Mouse (Mus musculus) ES-E14 (cell line): ENCODE measurements at regions not wholly inside any gene's neighbourhood (a gene's known extent, or its start where the extent isn't known, plus 50 kb on each side); places are given as distances from the start of the nearest gene placed in this dataset.
A peak's percentile ranks its signal among the peaks of the same experiment; 100 is the strongest.

Experiments used
- DNase-seq: peaks from one replicate; pipeline ENCODE4 v3.0.0-alpha.2; 2013; ENCODE audit warnings: low read depth, low spot score
- H3K27ac ChIP-seq: 2 replicates; pipeline ENCODE4 v1.5.1; 2012; ENCODE audit warnings: low read depth, mild to moderate bottlenecking, low read length, moderate library complexity, mixed read lengths; ENCODE audit not compliant: poor library complexity, insufficient read depth, severe bottlenecking
- H3K36me3 ChIP-seq: 2 replicates; pipeline ENCODE4 v1.6.1; 2012; ENCODE audit warnings: mild to moderate bottlenecking, low read length, moderate library complexity, mixed read lengths; ENCODE audit not compliant: control insufficient read depth, poor library complexity, insufficient read depth, severe bottlenecking
- H3K4me1 ChIP-seq, 2 experiments: fragments of 150-350 bp in 1 of 2; sonication (generic) in 1 of 2; 2 replicates each; pipeline ENCODE4 v1.6.1; 2012; ENCODE audit warnings: low read length in 2 of 2, mild to moderate bottlenecking in 1 of 2, mixed read lengths in 1 of 2; ENCODE audit not compliant: control insufficient read depth in 2 of 2, insufficient read depth in 2 of 2, poor library complexity in 1 of 2
- H3K4me3 ChIP-seq, 2 experiments: fragments of 150-350 bp in 1 of 2; sonication (generic) in 1 of 2; 2 replicates each; pipeline ENCODE4 v1.5.1; 2012; ENCODE audit warnings: low read length in 2 of 2, low read depth in 1 of 2, mild to moderate bottlenecking in 1 of 2, mixed read lengths in 1 of 2; ENCODE audit not compliant: insufficient read depth in 1 of 2, poor library complexity in 1 of 2, severe bottlenecking in 1 of 2
- H3K9ac ChIP-seq: 2 replicates; pipeline ENCODE4 v1.6.1; 2012; ENCODE audit warnings: low read depth, mild to moderate bottlenecking, low read length, mixed read lengths; ENCODE audit not compliant: poor library complexity, insufficient read depth, severe bottlenecking
- H3K9me3 ChIP-seq: fragments of 150-350 bp; sonication (generic); 2 replicates; pipeline ENCODE4 v1.6.1; 2012; ENCODE audit warnings: low read depth, mild to moderate bottlenecking, low read length; ENCODE audit not compliant: control insufficient read depth, insufficient read depth
- CHD2 ChIP-seq: IDR thresholded peaks from 2 replicates; pipeline ENCODE4 v1.6.1; 2014; ENCODE audit warnings: mild to moderate bottlenecking, low read depth, low read length, inconsistent platforms
- HCFC1 ChIP-seq: IDR thresholded peaks from 2 replicates; pipeline ENCODE4 v1.6.1; 2012; ENCODE audit warnings: low read length, inconsistent platforms, borderline replicate concordance; ENCODE audit not compliant: insufficient read depth
- MAFK ChIP-seq: IDR thresholded peaks from 2 replicates; pipeline ENCODE4 v1.6.1; 2014; ENCODE audit warnings: mild to moderate bottlenecking, low read depth, low read length, inconsistent platforms; ENCODE audit not compliant: insufficient read depth
- ZC3H11A ChIP-seq: IDR thresholded peaks from 2 replicates; pipeline ENCODE4 v1.6.1; 2012; ENCODE audit warnings: low read depth, mild to moderate bottlenecking, inconsistent platforms, low read length, borderline replicate concordance
- ZNF384 ChIP-seq: IDR thresholded peaks from 2 replicates; pipeline ENCODE4 v1.6.1; 2012; ENCODE audit warnings: low read depth, low read length, inconsistent platforms
- in situ Hi-C, 2 experiments: fragments of 600-800 bp; cut with MboI; formaldehyde crosslinking; loops; one replicate each; pipeline ENCODE4 v1.15.1; 2025; ENCODE audit warnings: low sequenced_read_pairs in 2 of 2, inconsistent platforms in 1 of 2; ENCODE audit not compliant: unreplicated experiment in 2 of 2

DNA sequence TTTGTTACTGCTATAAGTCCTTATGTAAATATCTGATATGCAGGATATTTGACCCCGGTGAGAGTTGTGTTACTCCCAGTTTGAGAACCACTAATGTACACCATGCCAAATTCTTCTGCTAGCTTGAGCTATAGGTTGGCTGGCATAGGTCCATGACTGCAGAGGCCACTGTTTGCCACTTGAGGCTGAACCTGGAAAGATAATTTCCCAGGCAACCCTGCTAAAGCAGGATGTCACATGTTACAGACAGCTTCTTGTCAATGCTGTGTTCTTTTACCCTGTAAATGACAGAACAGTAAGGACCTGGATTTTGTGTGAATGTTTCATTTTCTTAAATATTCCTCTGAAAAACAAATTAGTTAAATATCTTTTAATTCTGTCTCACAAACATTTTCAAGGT is 56.2 kb downstream of the Ube2dnl2 start:
- H3K4me1 ChIP-seq, result no peaks in the 10 kb centered on the region
- DNase-seq, result no peak
- H3K27ac ChIP-seq, result no peak overlapping the region
- no peak overlapping the region for H3K4me3 ChIP-seq
- no peak overlapping the region for H3K9ac ChIP-seq
- no peaks in the 10 kb centered on the region for H3K36me3 ChIP-seq
- TF ChIP-seq ZNF384 (no peak), ZC3H11A (no peak), CHD2 (no peak), HCFC1 (no peak), MAFK (no peak)
- in situ Hi-C loops, result no loop called here
- no peaks in the 10 kb centered on the region for H3K9me3 ChIP-seq

DNA sequence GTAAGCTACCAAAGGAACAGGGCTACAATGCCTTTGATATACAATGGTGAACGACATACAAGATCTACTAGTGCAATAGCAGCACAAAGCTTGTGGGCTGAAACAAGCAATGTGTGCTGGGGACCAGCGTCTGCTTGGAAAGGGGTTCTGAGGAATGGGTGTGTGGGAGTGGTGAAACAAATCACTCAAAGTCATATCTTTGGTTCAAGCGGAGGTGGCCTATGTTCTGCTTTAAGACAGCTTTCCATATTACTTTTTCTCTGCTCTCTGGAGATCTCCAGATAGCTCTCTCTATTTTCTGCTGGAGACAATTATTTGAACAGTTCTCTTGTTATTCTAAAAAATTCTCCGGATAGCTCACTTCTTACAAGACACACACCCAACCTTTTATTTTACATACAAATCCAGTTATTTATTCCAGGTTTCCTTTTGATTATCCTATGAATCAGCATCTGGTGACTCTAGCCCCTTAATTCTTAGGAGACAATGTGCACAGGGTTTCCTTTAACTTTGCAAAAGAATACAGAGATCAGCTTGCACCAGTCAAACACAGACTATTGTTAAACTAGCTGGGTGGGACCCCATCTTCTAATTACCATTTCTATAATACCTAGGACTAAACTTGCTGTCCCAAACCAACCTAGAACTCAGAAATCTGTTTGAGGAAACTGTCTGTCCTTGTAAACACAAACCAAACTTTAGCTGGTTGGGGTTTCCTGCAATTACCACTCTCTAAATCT is 67.4 kb downstream of the Ube2dnl2 start:
- H3K9ac ChIP-seq, result no peak overlapping the region
- no peaks in the 10 kb centered on the region for H3K4me1 ChIP-seq
- TF ChIP-seq ZNF384, result no peak
- in situ Hi-C loops, result no loop called here
- peak; percentile 25 for DNase-seq
- H3K27ac ChIP-seq, result peak overlapping the region; percentile 96
- H3K36me3 ChIP-seq, result no peaks in the 10 kb centered on the region
- no peak overlapping the region for H3K4me3 ChIP-seq
- no peaks in the 10 kb centered on the region for H3K9me3 ChIP-seq

DNA sequence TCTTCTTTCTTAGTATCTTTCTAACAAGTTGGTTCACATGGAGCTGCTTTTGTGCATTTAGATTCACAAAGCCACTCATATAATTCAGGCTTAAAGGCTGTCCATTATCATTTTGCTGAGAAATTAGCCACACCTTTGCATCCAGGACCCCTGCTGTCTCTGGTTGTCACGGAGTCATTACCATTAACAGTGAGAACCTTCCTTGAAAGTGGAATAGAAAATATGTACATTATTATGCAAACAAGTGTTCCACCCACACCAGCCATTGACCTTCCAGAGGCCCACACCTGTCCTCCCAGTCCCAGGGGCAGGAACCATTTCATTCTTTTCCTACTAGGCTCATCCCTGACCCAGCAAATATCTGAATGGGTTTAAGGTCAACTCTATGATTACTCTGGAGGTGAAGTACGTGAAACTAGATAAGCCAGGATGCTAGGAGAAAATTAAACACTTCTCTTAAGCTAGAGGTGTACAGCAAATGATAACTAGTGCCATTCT is 68.0 kb downstream of the Ube2dnl2 start:
- no peak overlapping the region for H3K9ac ChIP-seq
- H3K36me3 ChIP-seq, result no peaks in the 10 kb centered on the region
- in situ Hi-C loops, result no loop called here
- H3K4me3 ChIP-seq, result no peak overlapping the region
- peak; percentile 39 for DNase-seq
- no peaks in the 10 kb centered on the region for H3K4me1 ChIP-seq
- peak overlapping the region; percentile 77; the same call in 1 of the 2 replicates for H3K27ac ChIP-seq
- no peaks in the 10 kb centered on the region for H3K9me3 ChIP-seq
- TF ChIP-seq CHD2, result no peak
- no peak for TF ChIP-seq MAFK
- no peak for TF ChIP-seq ZNF384
- TF ChIP-seq HCFC1, result no peak
- no peak for TF ChIP-seq ZC3H11A
